Mouse (Mus musculus) CH12.LX (cell line): ENCODE measurements around the gene Ctnnd1. TPM values are rescaled to one million over a fixed set of nuclear protein-coding genes. Genes with fewer than 3 reads are reported as not detected.

ENCODE experiments used
- DNase-seq: peaks from one replicate; pipeline ENCODE4 v3.0.0-alpha.2; 2013; ENCODE audit errors: extremely low read depth
- H3K27ac ChIP-seq: 2 replicates; pipeline ENCODE4 v1.5.1; 2012; ENCODE audit warnings: low read depth, mild to moderate bottlenecking, control low read depth, moderate library complexity; ENCODE audit not compliant: insufficient read depth
- H3K27me3 ChIP-seq: replicated peaks from 2 replicates; pipeline ENCODE3; 2012; ENCODE audit warnings: inconsistent platforms
- H3K36me3 ChIP-seq, 2 experiments: replicated peaks in 1 of 2; 2 replicates each; pipeline versions ENCODE3 to v1.6.1; 2012; ENCODE audit warnings: inconsistent platforms in 1 of 2, low read length in 1 of 2, mild to moderate bottlenecking in 1 of 2, mixed read lengths in 1 of 2, moderate library complexity in 1 of 2; ENCODE audit not compliant: control insufficient read depth in 1 of 2, insufficient read depth in 1 of 2
- H3K4me1 ChIP-seq, 2 experiments: 2 replicates each; pipeline ENCODE4 v1.6.1; 2012; ENCODE audit warnings: inconsistent platforms in 1 of 2, moderate library complexity in 1 of 2; ENCODE audit not compliant: insufficient read depth in 2 of 2, control insufficient read depth in 1 of 2
- H3K4me2 ChIP-seq: 2 replicates; pipeline ENCODE4 v1.6.1; 2012; ENCODE audit warnings: low read depth, mild to moderate bottlenecking, control low read depth; ENCODE audit not compliant: poor library complexity, insufficient read depth, severe bottlenecking
- H3K4me3 ChIP-seq, 3 experiments: fragments of 150-350 bp in 1 of 3; sonication (generic) in 1 of 3; replicated peaks in 1 of 3; 2 replicates each; pipeline versions ENCODE3 to v1.5.1; 2011 to 2012; ENCODE audit warnings: low read depth in 2 of 3, low read length in 2 of 3, mild to moderate bottlenecking in 2 of 3, moderate library complexity in 2 of 3, control low read depth in 1 of 3, improper control_type of control experiment in 1 of 3, inconsistent platforms in 1 of 3, mixed read lengths in 1 of 3; ENCODE audit not compliant: poor library complexity in 1 of 3
- H3K79me2 ChIP-seq: replicated peaks from 2 replicates; pipeline ENCODE4 v1.6.1; 2012; ENCODE audit warnings: mild to moderate bottlenecking, moderate library complexity; ENCODE audit not compliant: control insufficient read depth, poor library complexity, insufficient read depth, severe bottlenecking; ENCODE audit errors: extremely low read depth
- H3K9ac ChIP-seq: 2 replicates; pipeline ENCODE4 v1.6.1; 2012; ENCODE audit warnings: low read depth, mild to moderate bottlenecking, control low read depth, moderate library complexity; ENCODE audit not compliant: insufficient read depth
- H3K9me3 ChIP-seq: replicated peaks from 2 replicates; pipeline ENCODE3; 2012; ENCODE audit warnings: low read length, inconsistent platforms, mixed read lengths
- CHD1 ChIP-seq: IDR thresholded peaks from 2 replicates; pipeline ENCODE4 v1.6.1; 2012; ENCODE audit warnings: low read depth, low read length, improper control_type of control experiment, inconsistent platforms
- CHD2 ChIP-seq: IDR thresholded peaks from 2 replicates; pipeline ENCODE4 v1.6.1; 2011; ENCODE audit warnings: low read length, improper control_type of control experiment
- POLR2A ChIP-seq: IDR thresholded peaks from 2 replicates; pipeline ENCODE4 v1.6.1; 2011; ENCODE audit warnings: low read depth, mild to moderate bottlenecking, improper control_type of control experiment, low read length
- TCF12 ChIP-seq: IDR thresholded peaks from 2 replicates; pipeline ENCODE4 v1.6.1; 2014; ENCODE audit warnings: low read depth, mild to moderate bottlenecking, inconsistent platforms, low read length, improper control_type of control experiment
- ZC3H11A ChIP-seq: IDR thresholded peaks from 2 replicates; pipeline ENCODE4 v1.6.1; 2012; ENCODE audit warnings: low read depth, mild to moderate bottlenecking, inconsistent platforms, low read length, improper control_type of control experiment
- ZKSCAN1 ChIP-seq: IDR thresholded peaks from 2 replicates; pipeline ENCODE4 v1.6.1; 2012; ENCODE audit warnings: low read depth, inconsistent platforms, low read length, improper control_type of control experiment, borderline replicate concordance
- dilution Hi-C: fragments of 300-500 bp; cut with MboI; formaldehyde crosslinking; loops from 2 replicates; pipeline ENCODE4 v1.14.3; 2020; ENCODE audit warnings: low sequenced_read_pairs; ENCODE audit not compliant: extremely low pct_unique_long_range_greater_than_20kb, extremely low pct_ligation_motif_present
- in situ Hi-C: fragments of 300-500 bp; cut with MboI; formaldehyde crosslinking; loops from 3 replicates; pipeline ENCODE4 v1.14.3; 2019; ENCODE audit warnings: low sequenced_read_pairs, low pct_ligation_motif_present, low pct_unique_long_range_greater_than_20kb, mixed read lengths
- polyA plus RNA-seq: library from polyadenylated mRNA; unstranded; fragments of >175 nt; gene quantifications from 2 replicates; pipeline ENCODE4 v1.2.1, GENCODE M21; 2012; ENCODE audit warnings: low read depth; ENCODE audit not compliant: insufficient read length
- total RNA-seq, 2 experiments: library from RNA; depleted of rRNA; stranded (reverse); fragments of 300-350 nt in 1 of 2; fragments of >200 nt in 1 of 2; gene quantifications; 2 replicates each; pipeline ENCODE4 v1.2.3; 2012 to 2014

The Ctnnd1 gene
- total and polyA plus RNA-seq, 3 experiments, result 0.38 to 2.8 (median 1.2) TPM

DNA sequence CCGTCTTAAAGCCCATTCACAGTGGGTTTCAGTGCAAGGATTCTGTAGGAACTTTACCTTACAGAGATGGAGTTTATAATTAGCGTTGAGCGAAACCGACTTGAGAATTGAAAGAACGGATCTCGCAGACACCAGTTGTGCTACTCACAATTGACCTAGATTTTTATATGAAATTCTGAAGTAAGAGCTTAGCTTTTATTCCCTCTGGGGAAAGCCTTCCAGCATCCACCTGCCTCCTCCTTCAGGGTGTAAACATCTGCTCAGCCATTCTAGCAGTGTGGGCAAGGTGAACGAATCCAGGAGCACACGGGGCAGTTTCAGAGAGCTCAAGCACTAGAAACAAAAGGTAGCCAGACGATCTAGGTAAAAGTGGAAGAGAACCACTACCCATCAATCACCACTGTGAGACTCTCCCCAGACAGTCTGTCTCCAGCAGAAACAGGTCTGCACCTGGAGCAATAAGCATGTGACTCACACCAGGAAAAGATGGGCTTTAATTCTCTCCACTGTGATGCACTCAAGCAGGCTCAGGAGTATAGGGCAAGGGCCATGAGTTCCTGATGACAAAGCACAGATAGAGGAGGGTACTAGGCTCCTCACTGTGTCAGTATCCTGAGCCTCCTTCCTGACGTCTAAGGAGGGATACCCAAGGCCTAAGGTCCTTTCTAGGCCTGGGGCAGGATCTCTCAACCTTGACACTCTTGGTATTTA, 99.0 kb downstream of the Ctnnd1 start:
- Histone ChIP-seq H3K4me3 (no peak overlapping the region), H3K9me3 (no peaks in the 10 kb centered on the region), H3K4me1 (no peaks in the 10 kb centered on the region), H3K27ac (no peak overlapping the region), H3K36me3 (no peaks in the 10 kb centered on the region), H3K79me2 (no peaks in the 10 kb centered on the region), H3K9ac (no peak overlapping the region), H3K27me3 (no peaks in the 10 kb centered on the region), H3K4me2 (no peak overlapping the region)
- DNase-seq, result no peak
- in situ Hi-C loops (no loop called here), dilution Hi-C loops (no loop called here)
- TF ChIP-seq CHD2 (no peak), ZC3H11A (no peak), TCF12 (no peak), ZKSCAN1 (no peak), CHD1 (no peak), POLR2A (no peak)

Other genes starting within 250 kb of the Ctnnd1 start
- 2.6 and 3.9 TPM in 2 replicates for gene Calcrl, start 225.4 kb downstream of the Ctnnd1 start, total RNA-seq (2012; rRNA removed)
- 12.1 and 13.6 TPM in 2 replicates for gene Calcrl, start 225.4 kb downstream of the Ctnnd1 start, total RNA-seq (2014; rRNA removed)
- 4.3 and 5.9 TPM in 2 replicates for gene Calcrl, start 225.4 kb downstream of the Ctnnd1 start, polyA plus RNA-seq
- gene Tfpi, start 174.0 kb downstream of the Ctnnd1 start, total RNA-seq (2012; rRNA removed), result not detected in 2 replicates
- gene Tfpi, start 174.0 kb downstream of the Ctnnd1 start, total RNA-seq (2014; rRNA removed), result 0.38 and 0.46 TPM in 2 replicates
- gene Tfpi, start 174.0 kb downstream of the Ctnnd1 start, polyA plus RNA-seq, result 0.17 TPM in 1 of 2 replicates, not detected in the other
- 0.04 and 0.08 TPM in 2 replicates for gene Btbd18, start 8.3 kb upstream of the Ctnnd1 start, total RNA-seq (2012; rRNA removed)
- gene Btbd18, start 8.3 kb upstream of the Ctnnd1 start, total RNA-seq (2014; rRNA removed), result not detected in 2 replicates
- 0.18 and 0.24 TPM in 2 replicates for gene Btbd18, start 8.3 kb upstream of the Ctnnd1 start, polyA plus RNA-seq
- gene Selenoh, start 20.0 kb upstream of the Ctnnd1 start, total RNA-seq (2012; rRNA removed), result 453 and 473 TPM in 2 replicates
- gene Selenoh, start 20.0 kb upstream of the Ctnnd1 start, total RNA-seq (2014; rRNA removed), result 408 and 428 TPM in 2 replicates
- 275 and 277 TPM in 2 replicates for gene Selenoh, start 20.0 kb upstream of the Ctnnd1 start, polyA plus RNA-seq
- gene Gm28635, start 27.3 kb upstream of the Ctnnd1 start, total RNA-seq (2012; rRNA removed), result not detected in 2 replicates
- not detected in 2 replicates for gene Gm28635, start 27.3 kb upstream of the Ctnnd1 start, total RNA-seq (2014; rRNA removed)
- gene Gm28635, start 27.3 kb upstream of the Ctnnd1 start, polyA plus RNA-seq, result not detected in 2 replicates
- 10.7 and 12.7 TPM in 2 replicates for gene Med19, start 27.6 kb upstream of the Ctnnd1 start, total RNA-seq (2012; rRNA removed)
- 25.6 and 25.9 TPM in 2 replicates for gene Med19, start 27.6 kb upstream of the Ctnnd1 start, total RNA-seq (2014; rRNA removed)
- 23.1 and 24.7 TPM in 2 replicates for gene Med19, start 27.6 kb upstream of the Ctnnd1 start, polyA plus RNA-seq
- gene Tmx2, start 28.4 kb upstream of the Ctnnd1 start, total RNA-seq (2012; rRNA removed), result 58.7 and 76.5 TPM in 2 replicates
- 66.4 and 68.1 TPM in 2 replicates for gene Tmx2, start 28.4 kb upstream of the Ctnnd1 start, total RNA-seq (2014; rRNA removed)
- gene Tmx2, start 28.4 kb upstream of the Ctnnd1 start, polyA plus RNA-seq, result 70.4 and 75.5 TPM in 2 replicates
- gene Zdhhc5, start 64.4 kb upstream of the Ctnnd1 start, total RNA-seq (2012; rRNA removed), result 25.4 and 28.5 TPM in 2 replicates
- 35.5 and 37.7 TPM in 2 replicates for gene Zdhhc5, start 64.4 kb upstream of the Ctnnd1 start, total RNA-seq (2014; rRNA removed)
- gene Zdhhc5, start 64.4 kb upstream of the Ctnnd1 start, polyA plus RNA-seq, result 37.6 and 45.5 TPM in 2 replicates
- 32.0 and 42.1 TPM in 2 replicates for gene Clp1, start 76.6 kb upstream of the Ctnnd1 start, total RNA-seq (2012; rRNA removed)
- 65.2 and 67.1 TPM in 2 replicates for gene Clp1, start 76.6 kb upstream of the Ctnnd1 start, total RNA-seq (2014; rRNA removed)
- gene Clp1, start 76.6 kb upstream of the Ctnnd1 start, polyA plus RNA-seq, result 37.0 and 46.5 TPM in 2 replicates
- gene Ypel4, start 83.3 kb upstream of the Ctnnd1 start, total RNA-seq (2012; rRNA removed), result 0.25 and 0.59 TPM in 2 replicates
- not detected in 2 replicates for gene Ypel4, start 83.3 kb upstream of the Ctnnd1 start, total RNA-seq (2014; rRNA removed)
- gene Ypel4, start 83.3 kb upstream of the Ctnnd1 start, polyA plus RNA-seq, result not detected in 2 replicates
- gene Gm19426, start 92.9 kb upstream of the Ctnnd1 start, total RNA-seq (2012; rRNA removed), result not detected in 2 replicates
- not detected in 2 replicates for gene Gm19426, start 92.9 kb upstream of the Ctnnd1 start, total RNA-seq (2014; rRNA removed)
- gene Gm19426, start 92.9 kb upstream of the Ctnnd1 start, polyA plus RNA-seq, result not detected in 2 replicates
- not detected in 2 replicates for gene Serping1, start 124.7 kb upstream of the Ctnnd1 start, total RNA-seq (2012; rRNA removed)
- gene Serping1, start 124.7 kb upstream of the Ctnnd1 start, total RNA-seq (2014; rRNA removed), result not detected in 2 replicates
- not detected in 2 replicates for gene Serping1, start 124.7 kb upstream of the Ctnnd1 start, polyA plus RNA-seq
- 1.7 and 2.0 TPM in 2 replicates for gene Ube2l6, start 148.1 kb upstream of the Ctnnd1 start, total RNA-seq (2012; rRNA removed)
- 7.3 and 8.5 TPM in 2 replicates for gene Ube2l6, start 148.1 kb upstream of the Ctnnd1 start, total RNA-seq (2014; rRNA removed)
- 4.1 and 5.0 TPM in 2 replicates for gene Ube2l6, start 148.1 kb upstream of the Ctnnd1 start, polyA plus RNA-seq
- 0.71 and 1.5 TPM in 2 replicates for gene Smtnl1, start 171.9 kb upstream of the Ctnnd1 start, total RNA-seq (2012; rRNA removed)
- 0.26 TPM in 1 of 2 replicates, not detected in the other for gene Smtnl1, start 171.9 kb upstream of the Ctnnd1 start, total RNA-seq (2014; rRNA removed)
- 0.13 and 0.14 TPM in 2 replicates for gene Smtnl1, start 171.9 kb upstream of the Ctnnd1 start, polyA plus RNA-seq
- gene Timm10, start 176.2 kb upstream of the Ctnnd1 start, total RNA-seq (2012; rRNA removed), result 81.2 and 99.6 TPM in 2 replicates
- gene Timm10, start 176.2 kb upstream of the Ctnnd1 start, total RNA-seq (2014; rRNA removed), result 107 and 115 TPM in 2 replicates
- gene Timm10, start 176.2 kb upstream of the Ctnnd1 start, polyA plus RNA-seq, result 77.7 and 86.0 TPM in 2 replicates
- gene Slc43a1, start 188.1 kb upstream of the Ctnnd1 start, total RNA-seq (2012; rRNA removed), result 4.9 and 5.0 TPM in 2 replicates
- gene Slc43a1, start 188.1 kb upstream of the Ctnnd1 start, total RNA-seq (2014; rRNA removed), result 0.19 TPM in 1 of 2 replicates, not detected in the other
- 0.30 and 0.71 TPM in 2 replicates for gene Slc43a1, start 188.1 kb upstream of the Ctnnd1 start, polyA plus RNA-seq
- not detected in 2 replicates for gene Rtn4rl2, start 235.9 kb upstream of the Ctnnd1 start, total RNA-seq (2012; rRNA removed)
- not detected in 2 replicates for gene Rtn4rl2, start 235.9 kb upstream of the Ctnnd1 start, total RNA-seq (2014; rRNA removed)
- not detected in 2 replicates for gene Rtn4rl2, start 235.9 kb upstream of the Ctnnd1 start, polyA plus RNA-seq